Mouse (Mus musculus) CD4-positive helper T cell, adult 2 months (primary cell): ENCODE measurements at regions not wholly inside any gene's neighbourhood (a gene's known extent, or its start where the extent isn't known, plus 50 kb on each side); places are given as distances from the start of the nearest gene placed in this dataset.
A peak's percentile ranks its signal among the peaks of the same experiment; 100 is the strongest.

ENCODE experiments used
- DNase-seq: peaks from one replicate; pipeline ENCODE4 v3.0.0-alpha.2; 2012; ENCODE audit warnings: low read depth, missing footprints, low spot score

GRCm38 (mm10) chr1:52397460-52397859, 103.0 kb downstream of the Nab1 start:
- no peak for DNase-seq

DNA sequence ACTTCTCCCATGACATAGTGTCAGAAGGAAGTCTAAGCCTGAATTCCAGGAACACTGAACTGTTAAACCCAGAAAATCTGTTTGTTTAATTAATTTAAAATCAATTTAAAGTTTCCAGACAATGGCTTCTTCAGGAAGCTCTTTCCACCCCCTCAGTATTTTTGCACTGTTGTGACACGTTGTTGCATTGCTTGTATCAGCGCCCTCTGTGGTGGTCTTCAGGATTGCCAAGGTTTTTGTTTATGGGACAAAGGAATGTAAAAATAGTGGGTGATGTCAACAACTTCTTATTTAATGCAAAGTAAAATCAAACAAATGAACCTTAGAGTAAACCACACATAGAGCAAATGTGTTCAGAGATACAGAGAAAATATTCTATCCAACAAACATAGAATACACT, 107.5 kb downstream of the Nab1 start:
- peak; percentile 32 for DNase-seq

DNA sequence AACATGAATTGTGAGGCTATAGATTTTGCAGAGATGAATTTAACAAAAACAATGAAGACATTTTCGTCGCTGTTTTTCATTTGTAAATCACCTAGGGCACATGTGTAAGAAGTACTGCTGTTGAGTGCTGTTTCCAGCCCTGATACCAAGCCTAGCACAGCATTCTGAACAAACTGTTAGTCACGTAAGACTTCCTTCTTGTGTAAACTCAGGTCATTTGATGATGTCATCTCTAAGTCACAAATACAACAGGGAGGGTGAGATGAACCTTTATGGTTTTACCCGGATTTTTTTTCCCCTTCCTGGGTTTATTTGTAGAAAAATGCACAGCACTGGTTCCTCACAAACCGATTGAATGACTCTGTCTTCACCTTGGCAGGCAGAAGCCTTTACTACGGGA, 111.6 kb downstream of the Nab1 start:
- peak; percentile 34 for DNase-seq

GRCm38 (mm10) chr1:52388118-52388517, 112.4 kb downstream of the Nab1 start:
- peak; percentile 79 for DNase-seq

DNA sequence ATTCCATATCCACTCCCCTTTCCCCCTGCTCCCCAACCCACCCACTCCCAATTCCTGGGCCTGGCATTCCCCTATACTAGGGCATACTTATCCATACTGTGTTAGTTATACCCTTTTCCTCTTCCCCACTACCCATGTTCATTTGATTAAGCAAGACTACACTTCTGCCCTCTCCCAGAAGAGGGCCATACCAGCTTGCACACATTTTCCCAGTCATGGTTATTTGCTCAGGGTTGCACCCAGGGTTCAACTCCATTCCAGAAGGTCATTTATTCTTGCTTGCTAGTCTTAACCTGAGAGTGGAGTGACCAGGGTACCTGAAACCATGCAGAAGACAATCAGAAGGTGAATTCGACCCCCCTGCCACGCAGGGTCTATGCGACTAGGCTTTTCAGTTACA, 113.4 kb downstream of the Nab1 start:
- no peak for DNase-seq

GRCm38 (mm10) chr1:52375320-52375719, 125.2 kb downstream of the Nab1 start:
- DNase-seq, result no peak

- DNase-seq, result peak; percentile 75
Observed at GRCm38 (mm10) chr1:52374666-52375065, 125.8 kb downstream of the Nab1 start.

GRCm38 (mm10) chr1:52373817-52374216, 126.7 kb downstream of the Nab1 start:
- no peak for DNase-seq

- DNase-seq, result peak; percentile 47
Observed at GRCm38 (mm10) chr1:52366386-52366785, 133.4 kb upstream of the Gls start.

DNA sequence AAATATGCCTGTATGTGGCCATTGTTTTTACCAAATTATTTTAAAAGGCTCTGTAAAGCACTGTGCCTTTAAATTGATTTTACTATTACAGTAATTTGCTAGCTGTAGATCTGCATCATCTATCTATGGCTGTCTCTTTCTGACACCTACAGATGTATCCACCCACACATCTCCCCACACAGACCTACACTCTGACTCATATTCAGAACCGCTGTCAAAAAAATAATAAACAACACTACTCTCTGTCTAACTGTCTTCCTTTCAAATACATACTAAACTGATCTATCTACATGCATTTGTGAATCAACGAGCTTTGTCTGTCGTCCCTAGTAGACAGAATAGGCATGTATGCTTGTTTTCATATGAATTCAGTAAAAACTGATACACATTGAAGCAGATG, 130.6 kb upstream of the Gls start:
- DNase-seq, result peak; percentile 70

DNA sequence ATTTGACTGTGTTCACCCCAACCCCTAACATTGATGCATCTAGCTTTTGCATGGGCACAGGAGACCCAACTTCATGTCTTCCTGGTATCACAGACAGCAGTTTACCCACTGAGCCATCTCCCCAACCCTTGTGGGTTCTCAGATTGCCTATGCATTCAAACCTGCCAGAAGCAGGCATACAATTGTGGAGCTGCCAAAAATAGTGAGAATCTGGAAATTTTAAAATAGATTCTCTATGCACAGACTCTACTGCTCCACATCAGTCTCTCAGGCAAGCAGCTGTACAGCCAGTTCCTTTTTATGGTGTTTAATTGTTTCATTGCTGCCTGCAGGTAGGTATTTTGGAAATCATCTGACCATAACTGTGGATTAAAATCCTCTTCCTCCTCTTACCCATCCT, 129.9 kb upstream of the Gls start:
- no peak for DNase-seq

DNA sequence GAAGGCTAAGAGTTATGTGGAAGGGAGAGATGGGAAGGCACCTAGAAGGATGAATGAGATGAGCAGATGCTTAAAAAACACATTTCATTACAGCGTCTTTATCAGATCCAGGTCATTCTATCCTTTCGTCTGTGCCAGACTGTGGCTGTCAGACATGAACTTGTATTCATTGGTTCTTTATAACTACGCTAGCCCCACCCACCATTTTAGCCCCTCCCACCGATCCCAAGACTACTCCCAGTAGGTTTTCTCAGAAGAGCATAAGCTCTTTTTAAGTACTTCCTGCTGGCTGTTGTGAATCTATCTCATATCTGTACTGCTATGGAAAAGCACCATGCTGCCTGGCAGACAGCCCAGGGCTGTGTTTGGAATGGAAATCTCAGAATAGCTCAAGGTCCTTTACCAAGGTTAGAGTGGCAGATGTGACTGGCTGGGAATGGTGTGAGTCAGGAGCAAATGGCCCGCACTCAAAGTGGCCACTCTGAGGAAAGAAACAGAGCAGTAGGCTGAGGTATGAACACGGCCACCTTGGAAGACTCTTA, 121.1 kb upstream of the Gls start:
- no peak for DNase-seq

DNA sequence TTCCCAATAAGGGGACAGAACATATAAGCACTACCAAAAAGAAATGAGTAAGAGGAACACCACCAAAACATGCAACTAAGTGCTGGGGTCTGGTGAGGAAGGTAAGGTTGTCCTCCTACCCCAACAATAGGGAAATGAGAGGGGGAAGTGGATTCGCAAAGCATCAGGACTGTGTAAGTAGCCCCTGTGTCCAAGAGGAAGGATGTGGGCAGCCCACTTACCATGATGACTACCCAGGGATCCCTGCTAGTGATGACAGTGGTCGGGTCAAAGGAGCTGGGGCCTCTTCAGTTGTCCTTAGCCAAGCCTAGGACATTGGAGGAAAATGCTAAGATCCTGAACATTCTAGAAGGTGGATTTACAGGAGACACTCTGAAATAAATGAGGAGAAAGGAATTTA, 109.1 kb upstream of the Gls start:
- DNase-seq, result no peak

DNA sequence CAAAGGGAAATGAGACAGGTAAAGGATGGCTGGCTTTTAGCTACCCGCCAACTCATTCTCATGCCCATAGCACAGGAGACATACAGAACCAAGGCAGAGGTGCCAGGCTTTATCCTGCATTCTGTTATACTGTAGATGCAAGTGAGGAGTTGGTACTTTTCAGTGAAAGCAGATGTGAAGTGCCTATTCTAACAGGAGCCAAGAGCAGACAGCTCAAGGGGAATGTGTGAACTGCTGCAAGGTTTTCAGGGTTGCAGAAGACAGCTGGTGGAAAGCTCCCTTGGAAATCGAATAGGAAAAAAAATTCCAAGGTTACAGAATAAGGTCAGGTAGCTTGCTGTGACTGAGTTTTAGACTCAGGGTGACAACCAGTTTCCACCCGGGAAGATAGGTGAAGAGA, 105.7 kb upstream of the Gls start:
- no peak for DNase-seq

DNA sequence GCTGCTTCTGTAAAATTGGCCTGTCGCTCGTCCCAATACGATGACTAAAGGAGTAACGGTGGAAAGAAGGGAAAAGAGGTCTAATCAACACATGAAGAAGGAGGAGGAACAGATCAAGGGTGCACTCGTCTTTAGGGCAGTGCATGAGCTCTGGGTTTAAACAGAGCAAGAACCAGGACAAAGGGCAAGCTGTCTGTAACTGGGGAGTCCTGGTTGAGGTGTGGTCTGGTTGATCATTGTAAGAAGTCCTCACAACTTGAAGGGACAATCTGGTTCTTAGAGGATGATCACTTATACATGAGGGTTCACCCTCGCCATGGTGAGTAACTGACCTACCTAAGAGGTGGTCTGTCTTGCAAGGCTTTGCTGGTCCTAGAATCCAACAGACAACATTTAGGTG, 105.2 kb upstream of the Gls start:
- no peak for DNase-seq

DNA sequence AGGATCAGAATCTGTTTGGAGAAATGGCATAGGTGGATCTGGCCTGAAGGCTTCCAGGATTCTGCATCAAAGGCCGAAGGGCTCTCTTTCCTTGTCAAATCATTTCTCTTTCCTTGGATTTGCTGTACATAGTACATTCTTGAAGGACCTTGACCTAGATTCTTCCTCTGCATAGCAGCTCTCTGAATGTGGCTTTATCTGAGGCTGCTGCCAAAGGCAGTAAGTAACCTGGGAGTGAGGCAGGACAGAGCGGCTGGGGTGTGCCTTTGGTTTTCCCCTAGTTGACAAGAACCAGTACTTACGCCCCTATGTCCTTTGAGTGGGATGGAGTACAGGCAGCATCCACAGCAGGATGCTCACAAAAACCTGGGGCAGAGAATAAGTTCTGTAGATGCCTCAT, 103.7 kb upstream of the Gls start:
- no peak for DNase-seq

DNA sequence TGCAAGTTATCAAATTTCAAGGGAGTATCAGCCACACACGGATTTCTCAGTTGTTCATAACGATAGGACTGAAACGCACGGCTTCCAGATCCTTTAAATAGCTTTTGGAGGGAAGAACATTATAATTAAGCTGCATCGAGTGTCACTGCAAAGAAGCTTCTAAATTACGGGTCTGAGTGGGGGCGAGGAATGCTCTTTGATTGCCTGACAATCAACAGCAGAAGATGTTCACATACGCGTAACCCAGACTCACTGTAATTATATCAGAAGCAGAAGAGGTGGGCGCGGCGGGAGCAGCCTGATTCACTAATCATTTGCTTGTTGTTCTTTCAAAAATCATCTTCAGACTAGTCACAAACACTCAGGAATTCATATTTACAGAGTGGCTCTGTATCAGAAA, 99.0 kb upstream of the Gls start:
- DNase-seq, result no peak

- DNase-seq, result no peak
Observed at GRCm38 (mm10) chr1:52331442-52331841, 98.4 kb upstream of the Gls start.

DNA sequence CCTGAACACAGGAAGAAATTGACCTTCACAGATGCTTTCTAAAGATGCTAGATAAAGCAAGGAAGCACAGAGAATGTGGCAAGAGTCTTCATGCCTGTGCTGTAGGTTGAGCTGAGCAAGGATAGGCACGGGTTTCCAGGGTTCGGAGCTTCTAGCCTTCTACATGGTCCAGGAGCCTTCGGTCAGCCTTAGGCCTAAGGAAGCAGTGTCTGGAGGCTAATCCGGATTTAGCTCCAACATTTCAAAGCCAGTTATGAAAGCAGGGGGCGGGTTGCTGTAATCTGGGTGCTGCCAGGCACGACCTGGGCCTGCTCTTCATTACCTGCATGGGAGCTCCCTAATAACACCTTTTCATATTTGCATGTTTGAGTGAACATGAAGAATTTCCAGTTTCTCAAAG, 97.5 kb upstream of the Gls start:
- no peak for DNase-seq

DNA sequence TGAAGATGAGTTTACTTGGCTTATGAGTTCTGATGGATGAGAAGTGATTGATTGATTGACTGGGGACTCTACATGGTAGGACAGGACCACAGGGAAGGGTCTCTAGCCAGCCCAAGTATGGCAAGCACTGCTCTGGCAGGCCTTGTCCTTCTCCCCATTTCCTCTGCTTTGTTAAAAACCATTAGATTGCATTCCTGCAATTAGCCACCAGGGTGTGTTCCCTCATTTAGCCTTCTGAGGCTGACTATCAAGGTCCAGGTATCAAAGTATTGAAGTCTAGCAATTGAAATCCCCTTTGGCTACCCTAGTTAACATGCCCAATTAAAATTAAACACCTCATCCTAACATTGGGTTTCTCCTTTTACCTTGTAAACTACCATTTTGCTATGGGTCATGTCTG, 95.5 kb upstream of the Gls start:
- DNase-seq, result peak; percentile 36

DNA sequence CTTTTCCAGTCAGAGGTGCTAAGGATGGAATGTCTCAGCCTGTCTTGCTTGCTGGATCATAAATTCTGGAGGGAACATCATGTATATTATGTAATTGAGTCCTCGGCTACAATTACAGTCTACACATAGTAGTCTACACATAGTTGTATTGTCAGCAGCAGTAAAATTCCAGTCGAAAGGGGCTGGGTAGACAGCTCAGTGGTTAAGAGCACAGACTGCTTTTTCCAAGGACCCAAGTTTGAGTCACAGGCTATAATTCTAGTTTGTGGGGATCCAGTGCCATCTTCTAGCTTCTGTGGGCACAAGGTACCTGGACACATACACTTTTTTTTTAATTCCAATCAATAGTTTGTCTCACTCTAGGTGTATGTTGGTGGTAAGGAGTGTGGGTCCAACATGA, 91.3 kb upstream of the Gls start:
- no peak for DNase-seq

DNA sequence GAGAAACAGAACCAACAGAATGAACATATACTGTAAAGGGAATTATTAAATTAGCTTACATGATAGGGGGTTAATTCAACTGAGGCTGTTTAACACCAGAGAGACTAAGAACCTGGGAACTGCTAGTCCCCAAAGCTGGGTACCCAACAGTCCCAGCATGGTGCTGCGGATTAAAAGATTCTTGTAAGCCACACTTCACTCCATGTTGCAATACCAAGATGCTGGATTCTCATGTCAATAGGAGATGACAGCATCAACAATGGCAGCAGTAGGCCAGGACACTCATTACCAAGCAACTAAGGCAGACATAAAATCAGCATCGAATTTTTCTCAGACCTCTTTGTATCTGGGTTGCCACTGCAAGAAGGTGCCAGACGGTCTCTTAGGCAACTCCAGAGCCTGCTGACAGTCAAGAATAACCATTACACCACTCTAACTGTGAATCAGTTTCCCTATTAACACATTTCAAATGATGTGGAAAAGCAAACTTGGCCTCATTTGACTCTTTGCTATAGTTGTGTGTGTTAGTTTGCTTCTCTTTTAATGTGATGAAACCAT, 79.1 kb upstream of the Gls start:
- no peak for DNase-seq

DNA sequence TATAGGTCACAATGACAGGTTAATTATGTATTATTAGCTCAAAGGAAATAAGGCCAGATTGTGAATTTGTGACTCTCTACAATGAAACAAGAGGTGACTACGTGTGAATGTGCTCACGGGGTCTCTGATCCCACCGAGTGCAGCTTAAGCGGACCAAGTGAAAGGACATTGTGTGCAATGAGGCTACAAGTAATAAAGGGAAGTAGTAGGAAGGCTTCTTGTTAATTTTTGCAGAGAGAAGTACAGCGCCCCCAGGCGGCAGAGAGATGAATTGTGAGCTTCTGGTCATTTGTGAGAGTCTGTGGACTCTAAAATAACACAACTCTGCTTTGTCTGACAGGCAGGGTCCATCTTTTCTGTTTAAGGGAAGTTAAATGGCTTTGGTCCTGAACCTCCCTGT, 73.9 kb upstream of the Gls start:
- peak; percentile 42 for DNase-seq
